Mouse (Mus musculus) layer of hippocampus, adult 9-10 months (tissue): ENCODE results near the gene Baiap2l2.
"Not testable (repeated sequence)": the region's sequence is repeated elsewhere in the genome, so short reads cannot be mapped to it uniquely, and the experiment has no call there.

Experiments used
- DNase-seq: peaks from one replicate; pipeline ENCODE4 v3.0.0; 2022; ENCODE audit warnings: low spot score

The Baiap2l2 gene

DNA sequence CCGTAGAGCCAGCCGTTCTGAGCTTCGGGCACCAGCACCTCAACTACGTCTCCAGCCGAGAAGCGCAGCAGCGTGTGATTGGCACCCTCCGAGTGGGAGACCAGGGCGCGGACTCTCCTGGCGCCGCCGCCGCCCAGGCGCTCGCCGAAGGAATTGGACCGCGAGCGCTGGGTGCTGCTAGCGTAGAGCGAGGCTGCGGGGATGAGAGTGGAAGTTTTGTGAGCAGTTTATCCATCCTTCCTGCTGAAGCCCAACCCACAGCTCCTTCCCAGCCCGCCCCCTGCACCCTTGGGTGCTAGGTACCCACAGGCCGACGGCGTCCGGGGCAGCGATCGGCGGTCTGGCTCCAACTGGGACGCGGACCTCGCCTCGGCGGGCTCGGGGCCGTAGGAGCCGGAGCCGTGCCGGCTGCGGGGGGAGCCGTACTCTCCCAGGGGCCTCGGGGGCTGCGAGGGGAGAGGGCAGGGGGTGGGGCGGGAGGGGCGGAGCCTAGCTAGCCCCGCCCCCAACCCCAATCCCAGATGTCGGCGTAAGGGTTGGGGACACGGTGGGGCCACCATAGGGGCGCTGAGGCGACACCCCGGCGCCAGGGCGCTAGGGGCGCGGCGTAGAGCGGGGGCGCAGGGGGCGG is 24.1 kb downstream of the Baiap2l2 start:
- DNase-seq, result no peak

- DNase-seq, result no peak
Measured at GRCm38 (mm10) chr15:79258521-79258920, 26.8 kb downstream of the Baiap2l2 start.

DNA sequence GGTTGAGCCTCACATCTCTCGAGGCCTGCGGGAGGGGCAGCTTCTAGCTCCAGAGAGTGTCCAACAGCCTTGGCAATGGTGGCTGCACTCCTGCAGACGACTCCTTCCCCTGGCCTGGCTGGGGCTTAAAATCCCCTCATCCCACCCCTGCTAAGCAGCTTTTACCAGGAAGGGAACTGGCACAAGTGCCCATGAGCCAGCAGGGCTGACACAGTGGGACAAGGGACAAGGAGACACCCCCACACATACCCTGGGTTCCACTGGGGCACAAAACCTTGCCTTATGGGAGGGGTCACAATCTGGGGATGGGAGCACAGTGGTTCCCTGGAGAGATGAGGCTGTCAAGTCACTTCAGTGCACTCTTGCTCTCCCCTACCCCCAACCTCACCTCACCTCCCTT is 30.7 kb downstream of the Baiap2l2 start, which contains the start of gene Slc16a8:
Gene Slc16a8, minus strand, starts transcription at position 101 of the 400 bp plus-strand sequence.
- DNase-seq, result no peak

DNA sequence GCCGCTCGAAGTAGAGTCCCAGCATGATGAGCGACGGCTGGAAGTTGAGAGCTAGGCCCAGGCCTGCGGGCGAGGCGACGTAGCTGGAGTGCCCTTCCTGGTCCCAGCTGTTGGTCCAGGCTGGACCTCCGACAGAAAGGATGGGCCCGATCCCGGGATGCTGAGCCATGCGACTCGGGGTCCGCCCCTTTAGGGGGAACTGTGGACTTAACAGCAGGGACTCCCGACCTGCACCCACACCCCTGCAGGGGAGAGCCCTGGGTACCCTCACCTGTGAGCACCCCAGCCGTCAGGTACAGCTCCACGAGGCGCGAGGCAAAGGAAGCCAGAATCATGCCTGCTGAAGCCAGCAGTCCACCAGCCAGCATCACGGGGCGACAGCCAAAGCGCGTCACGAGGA is 32.8 kb downstream of the Baiap2l2 start:
- DNase-seq, result no peak

- DNase-seq, result no peak
Measured at GRCm38 (mm10) chr15:79251781-79252491, 33.4 kb downstream of the Baiap2l2 start.

- no peak for DNase-seq
Measured at GRCm38 (mm10) chr15:79251168-79251567, 34.2 kb downstream of the Baiap2l2 start.

DNA sequence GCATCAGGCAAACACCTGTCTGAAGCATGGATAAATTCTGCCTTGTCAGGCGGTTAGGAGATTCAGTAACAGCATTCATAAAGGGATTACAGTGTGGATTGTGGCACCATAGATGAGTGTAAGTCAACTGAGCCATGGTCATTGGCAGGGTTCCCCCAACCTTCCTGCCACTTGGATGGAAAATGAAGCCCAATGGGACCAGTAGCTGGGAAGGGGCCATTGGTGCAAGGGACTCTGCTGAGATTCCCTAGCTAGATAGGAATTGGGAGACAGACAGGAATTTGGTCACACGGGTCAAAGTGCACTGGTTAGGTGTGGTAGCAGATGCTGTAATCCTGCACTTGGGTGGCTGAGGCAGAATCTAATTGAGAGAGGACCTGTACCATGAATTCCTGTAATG is 35.1 kb downstream of the Baiap2l2 start:
- no peak for DNase-seq

GRCm38 (mm10) chr15:79245321-79245720 is 40.0 kb downstream of the Baiap2l2 start:
- DNase-seq, result no peak

GRCm38 (mm10) chr15:79244071-79244893 is 41.1 kb downstream of the Baiap2l2 start:
- no peak for DNase-seq

DNA sequence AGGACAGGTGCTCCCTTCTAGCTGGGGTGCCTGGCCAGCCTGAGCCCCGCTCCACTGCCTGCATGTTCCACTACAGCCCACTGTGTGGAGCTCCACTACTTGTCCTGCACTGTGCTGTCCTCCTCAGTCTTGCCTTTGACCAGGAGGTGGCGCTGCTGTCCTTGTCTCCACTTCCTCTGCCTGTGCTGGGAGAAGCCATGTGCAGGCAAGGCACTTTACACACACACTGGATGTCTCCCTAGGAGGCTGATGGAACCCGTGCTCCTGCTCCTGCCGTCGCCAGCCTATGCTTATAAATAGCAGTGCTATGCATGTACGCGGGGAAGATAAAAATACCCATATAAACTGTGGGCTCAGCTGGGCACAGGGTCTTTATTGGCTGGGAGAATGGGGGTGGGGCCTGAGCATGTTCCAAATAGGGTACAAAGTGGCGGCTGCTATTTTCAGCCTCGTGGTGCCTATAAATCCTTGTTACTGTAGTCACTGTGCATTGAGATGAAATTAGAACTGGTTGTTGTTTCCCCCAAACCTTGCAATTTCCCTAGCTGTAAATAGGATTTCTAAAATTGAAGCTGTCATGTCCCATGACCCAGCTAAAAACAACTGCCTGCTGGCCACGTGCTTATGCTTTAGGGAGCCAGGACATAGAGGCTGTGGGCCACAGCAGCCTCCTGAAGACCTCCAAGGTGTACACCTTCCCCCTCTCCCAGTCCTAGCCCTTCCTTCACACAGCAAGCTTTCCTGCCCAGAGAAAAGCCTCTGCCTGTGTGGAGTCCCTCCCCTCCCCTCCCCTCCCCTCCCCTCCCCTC is 41.9 kb downstream of the Baiap2l2 start:
- DNase-seq, result peak; percentile 98

GRCm38 (mm10) chr15:79242574-79243233 is 42.6 kb downstream of the Baiap2l2 start:
- DNase-seq, result no peak

DNA sequence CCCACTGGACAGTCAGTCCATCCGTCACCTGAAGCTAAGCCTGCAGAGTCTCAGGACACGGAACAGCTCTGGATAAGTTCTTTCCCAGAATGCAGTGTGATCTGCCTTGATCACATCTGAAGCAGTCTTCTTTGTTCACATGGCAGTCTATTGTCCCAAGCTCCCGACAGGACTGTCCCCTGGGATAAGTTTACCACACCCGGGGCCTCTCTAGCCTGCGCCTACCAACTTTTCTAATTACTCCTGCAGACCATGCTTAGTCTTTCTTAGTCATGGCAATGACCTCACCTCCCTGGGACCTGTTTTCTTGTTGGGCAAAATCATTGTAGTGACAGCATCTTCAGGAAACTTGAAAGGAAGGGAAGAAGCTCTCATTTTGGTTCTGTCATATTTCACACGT is 47.3 kb downstream of the Baiap2l2 start:
- no peak for DNase-seq

DNA sequence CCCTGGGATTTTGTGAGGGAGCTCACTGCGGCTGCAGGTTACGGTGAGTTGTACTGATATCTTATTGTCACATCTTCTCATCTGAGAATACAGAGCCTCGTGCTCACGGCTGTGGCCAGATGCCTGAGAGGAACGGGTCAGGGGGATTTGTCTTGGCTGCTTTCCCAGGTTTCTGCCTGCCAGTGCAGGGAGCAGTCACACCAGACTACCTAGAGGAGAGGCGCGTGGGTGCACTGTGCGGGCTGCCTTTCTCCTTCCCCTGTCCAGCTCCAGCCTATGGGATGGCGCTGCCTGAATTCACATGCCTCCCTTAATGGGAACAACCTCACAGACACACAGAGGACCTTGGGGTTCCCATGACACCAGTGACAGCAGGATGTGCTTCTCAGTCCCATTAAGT is 50.1 kb downstream of the Baiap2l2 start:
- DNase-seq, result no peak

DNA sequence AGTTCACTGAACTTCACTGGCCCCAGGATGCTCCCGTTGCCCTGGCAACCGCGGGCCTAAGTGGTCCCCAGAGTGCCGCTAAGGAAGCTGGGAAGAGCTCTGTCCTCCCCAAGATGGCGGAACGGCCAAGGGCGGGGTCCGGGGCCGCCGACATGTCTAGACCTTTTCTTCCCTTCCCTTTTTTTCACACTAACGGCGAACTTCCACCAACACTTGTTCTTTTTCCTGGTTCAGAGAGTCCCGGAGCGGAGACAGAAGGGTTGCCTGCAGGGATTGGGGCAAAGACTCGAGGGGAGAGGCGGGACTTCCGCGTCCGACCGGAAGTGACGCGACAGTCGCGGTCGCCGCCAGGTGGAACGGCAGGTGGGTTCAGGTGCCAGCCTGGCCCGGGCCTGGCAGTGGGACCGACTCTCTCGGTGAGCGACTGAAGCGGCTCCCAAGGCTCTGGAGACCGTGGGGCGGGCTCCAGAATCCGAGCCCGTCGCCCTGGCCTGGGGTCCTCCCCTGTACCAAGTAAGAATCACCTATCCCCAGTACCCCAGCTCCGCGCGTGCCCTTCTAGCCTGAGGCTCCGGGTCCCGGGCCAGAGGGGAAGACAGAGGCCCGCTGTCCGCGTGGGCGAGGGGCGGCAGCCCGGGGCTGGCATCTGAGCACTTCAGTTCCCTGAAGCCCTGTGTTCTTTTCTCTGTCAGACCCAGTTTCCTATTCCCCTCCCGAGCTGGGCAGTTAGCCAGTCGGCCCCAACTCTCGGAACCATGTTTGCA is 56.1 kb downstream of the Baiap2l2 start, which contains the start of the genes Pick1 and Gm49486:
Gene Pick1, plus strand, starts transcription at position 116 of the 764 bp plus-strand sequence.
Gene Gm49486, plus strand, starts transcription at position 334 of the 764 bp plus-strand sequence.
- DNase-seq, result peak; percentile 67

DNA sequence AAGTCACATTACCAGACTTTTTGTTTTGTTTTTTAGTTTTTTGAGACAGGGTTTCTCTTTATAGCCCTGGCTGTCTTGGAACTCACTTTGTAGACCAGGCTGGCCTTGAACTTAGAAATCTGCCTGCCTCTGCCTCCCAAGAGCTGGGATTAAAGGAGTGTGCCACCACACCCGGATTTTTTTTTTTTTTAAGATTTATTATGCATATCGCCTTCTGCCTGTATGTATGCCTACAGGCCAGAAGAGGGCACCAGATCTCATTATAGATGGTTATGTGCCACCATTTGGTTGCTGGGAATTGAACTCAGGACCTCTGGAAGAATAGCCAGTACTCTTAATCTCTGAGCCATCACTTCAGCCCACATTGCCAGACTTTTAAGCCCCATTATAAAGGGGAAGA is 59.6 kb downstream of the Baiap2l2 start:
- DNase-seq, result not testable (repeated sequence)

- DNase-seq, result peak; percentile 91
Measured at GRCm38 (mm10) chr15:79224685-79225084, 60.7 kb downstream of the Baiap2l2 start.

GRCm38 (mm10) chr15:79223641-79224040 is 61.7 kb downstream of the Baiap2l2 start:
- no peak for DNase-seq

DNA sequence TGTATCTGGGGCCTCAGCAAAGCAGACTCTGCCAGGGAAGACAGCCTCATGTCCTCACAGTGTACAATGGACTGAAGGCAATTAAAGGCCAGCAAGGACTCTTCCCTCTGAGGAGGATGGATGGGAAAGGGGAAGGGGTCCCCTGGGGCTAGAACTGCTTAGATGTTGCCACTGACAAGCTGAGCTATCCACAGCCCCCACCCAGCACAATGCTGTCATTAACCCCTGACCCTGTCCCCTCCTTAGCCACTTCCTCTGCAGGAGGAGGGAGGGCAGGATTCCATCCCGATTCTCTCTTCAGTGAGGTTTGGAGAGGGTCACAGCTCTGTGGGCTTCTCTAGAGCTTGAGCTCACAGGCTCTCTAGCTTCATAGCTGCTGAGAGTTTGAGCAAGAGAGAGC is 65.8 kb downstream of the Baiap2l2 start:
- DNase-seq, result no peak

DNA sequence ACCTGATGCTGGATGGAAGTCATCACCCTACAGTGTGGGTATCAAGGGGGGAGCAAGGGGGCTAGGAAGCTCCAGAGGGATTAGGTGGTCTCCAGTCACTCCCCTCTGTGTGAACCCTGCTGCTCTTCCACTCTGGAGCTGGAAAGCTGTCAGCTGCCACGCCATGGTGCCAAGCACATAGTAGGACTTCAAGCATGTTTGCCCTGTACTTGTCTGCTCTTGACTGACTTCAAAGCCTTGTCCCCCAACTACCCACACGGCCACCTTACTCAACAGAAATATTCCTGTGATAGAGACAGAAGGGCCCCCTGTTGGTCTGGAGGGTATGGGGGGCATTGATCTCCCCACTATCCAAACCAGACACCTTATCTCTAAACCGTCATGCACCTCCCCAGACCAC is 69.1 kb downstream of the Baiap2l2 start:
- DNase-seq, result no peak

GRCm38 (mm10) chr15:79213591-79213990 is 71.7 kb downstream of the Baiap2l2 start:
- no peak for DNase-seq
